Mouse (Mus musculus): Measurements from ENCODE around the gene Ccdc106.
A peak's percentile ranks its signal among the peaks of the same experiment; 100 is the strongest.

DNA sequence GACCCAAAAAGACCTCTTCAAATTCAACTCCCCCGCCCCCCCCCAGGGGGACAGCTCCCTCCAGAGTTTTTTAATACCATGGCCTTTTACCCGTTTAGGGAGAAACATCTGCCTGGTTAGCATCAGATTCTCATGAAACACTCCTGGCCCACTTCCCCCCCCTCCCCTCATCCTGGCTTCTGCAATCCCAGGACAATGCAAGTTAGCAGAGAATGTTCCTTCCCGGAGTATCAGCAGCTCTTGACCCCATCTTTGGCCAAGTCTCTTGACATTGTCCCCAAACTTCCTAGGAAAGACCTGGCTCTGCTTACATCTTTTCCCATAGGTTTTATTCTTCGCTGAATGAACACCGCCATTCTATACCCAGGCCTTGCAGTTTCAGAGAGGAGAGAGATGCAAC is 844 bp downstream of the Ccdc106 start:
- TF ChIP-seq CTCF (IDR thresholded peaks at IDR 0.05; ENCODE audit: low read depth) (no peak), EP300 (IDR thresholded peaks at IDR 0.05; ENCODE audit: low read depth) (0 out of 2 replicates have a peak, but pooled peaks have one; percentile 8)

All from liver, postnatal 0 days (tissue).